Mouse (Mus musculus): Measurements from ENCODE around the gene Zfp598. TPM values are rescaled to one million over a fixed set of nuclear protein-coding genes. Genes with fewer than 3 reads are reported as not detected.
"Not testable (repeated sequence)": the region's sequence is repeated elsewhere in the genome, so short reads cannot be mapped to it uniquely, and the experiment has no call there.

Gene Zfp598
- total RNA-seq, 4 experiments from 2014 or later, result 22.4 to 27.6 (median 27.0) TPM

DNA sequence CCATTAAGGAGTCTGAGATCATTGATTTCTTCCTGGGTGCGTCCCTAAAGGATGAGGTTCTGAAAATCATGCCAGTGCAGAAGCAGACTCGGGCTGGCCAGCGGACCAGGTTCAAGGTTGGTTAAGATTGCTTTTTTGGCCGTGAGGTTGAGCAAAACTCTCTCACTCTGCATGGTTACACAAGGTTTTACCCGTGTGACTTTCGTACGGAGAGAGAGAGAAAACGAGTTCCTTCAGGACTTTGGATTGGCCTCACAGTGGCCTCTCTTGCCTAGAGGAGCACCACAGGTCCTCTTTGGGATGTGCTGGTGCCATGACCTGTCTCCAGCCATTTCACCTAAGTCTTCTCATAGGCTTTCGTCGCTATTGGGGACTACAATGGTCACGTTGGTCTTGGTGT is 51.1 kb downstream of the Zfp598 start:
- not testable (repeated sequence) for DNase-seq (ENCODE audit: low spot score in 2 of 2)

DNA sequence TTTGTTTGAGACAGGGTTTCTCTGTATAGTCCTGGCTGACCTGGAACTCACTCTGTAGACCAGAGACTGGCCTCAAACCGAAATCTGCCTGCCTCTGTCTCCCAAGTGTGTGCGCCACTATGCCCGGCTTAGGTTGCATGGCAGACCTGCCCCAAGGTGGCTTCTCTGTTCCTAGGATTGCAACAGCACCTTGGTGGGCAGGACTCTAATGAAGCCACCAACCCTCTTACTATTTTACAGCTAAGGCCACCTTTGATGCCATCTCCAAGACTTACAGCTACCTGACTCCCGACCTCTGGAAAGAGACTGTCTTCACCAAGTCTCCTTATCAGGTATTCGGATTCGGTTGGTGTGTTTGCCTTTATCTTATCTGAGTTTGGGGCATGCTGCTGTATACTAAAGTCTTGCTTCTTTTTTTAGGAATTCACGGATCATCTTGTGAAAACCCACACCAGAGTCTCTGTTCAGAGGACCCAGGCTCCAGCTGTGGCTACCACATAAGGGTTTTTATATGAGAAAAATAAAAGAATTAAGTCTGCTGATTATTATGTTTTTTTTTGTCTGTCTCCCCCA is 52.0 kb downstream of the Zfp598 start:
- not testable (repeated sequence) for DNase-seq (ENCODE audit: low spot score in 2 of 2)

DNA sequence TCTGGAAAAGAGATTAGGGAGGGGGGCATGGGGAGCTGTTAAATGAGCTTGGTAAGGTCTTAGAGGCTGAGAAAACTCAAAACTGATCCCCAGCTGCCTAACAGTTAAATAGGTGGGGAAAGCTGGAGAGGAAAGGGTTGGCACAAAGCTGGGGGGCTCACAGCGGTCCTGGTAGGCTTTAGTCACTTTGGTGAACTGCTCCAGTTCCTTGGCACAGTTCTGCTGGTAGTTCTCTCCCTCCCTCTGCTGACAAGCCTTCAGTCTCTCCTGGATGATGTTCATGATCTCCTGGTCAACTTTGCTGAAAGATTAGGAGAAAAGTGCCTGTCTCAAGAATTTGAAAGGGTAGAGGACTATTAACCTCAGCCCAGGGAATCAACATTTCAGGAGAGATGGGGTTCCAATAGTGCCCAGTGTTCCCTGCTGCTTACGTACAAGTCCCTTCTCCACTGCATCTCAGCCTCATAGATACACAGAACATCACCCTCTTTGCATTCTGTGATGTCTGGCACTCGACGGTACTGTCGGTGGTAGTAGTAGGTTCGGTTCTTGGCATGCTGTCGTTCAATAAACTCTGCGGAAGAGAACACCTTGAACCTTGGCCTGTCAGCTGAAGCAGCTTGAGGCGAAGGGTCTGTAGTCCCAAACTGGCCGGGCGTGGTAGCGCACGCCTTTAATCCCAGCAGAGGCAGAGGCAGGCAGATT is 52.9 kb downstream of the Zfp598 start:
- no peak for DNase-seq (ENCODE audit: low spot score in 2 of 2)

DNA sequence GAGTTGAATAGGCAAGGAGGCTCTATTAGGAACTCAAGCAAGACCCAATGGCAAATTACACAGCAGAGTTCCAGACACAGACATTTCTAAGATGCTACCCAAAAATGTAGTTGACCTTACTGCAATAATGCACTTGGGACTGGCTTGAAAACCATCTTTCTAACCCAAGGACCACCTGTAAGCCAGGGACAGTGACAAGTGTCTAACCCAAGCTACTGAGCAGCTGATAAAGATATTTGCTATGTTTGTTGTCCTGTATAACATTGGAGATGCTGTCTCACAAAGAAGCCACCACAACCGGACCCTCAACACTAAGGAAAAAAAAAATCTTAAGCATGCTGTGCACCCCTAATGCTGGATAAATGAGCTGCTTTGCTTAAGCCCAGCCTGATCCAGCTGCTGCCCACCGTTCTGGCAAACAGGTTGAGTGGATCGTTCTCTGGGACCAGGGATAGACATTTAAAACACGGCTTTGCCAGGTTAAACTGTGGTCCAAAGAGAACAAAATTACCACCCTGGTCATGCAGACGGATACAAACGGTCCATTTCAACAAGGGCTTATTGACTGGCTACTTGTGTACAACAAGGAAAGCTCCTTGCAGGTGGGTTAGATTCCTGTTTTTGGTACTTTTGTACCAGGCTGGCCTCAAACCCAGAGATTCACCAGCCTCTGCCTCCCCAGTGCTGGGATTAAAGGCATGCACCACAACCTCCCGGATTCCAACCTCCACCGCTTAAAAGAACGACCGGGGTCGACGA is 53.8 kb downstream of the Zfp598 start:
- DNase-seq (ENCODE audit: low spot score in 2 of 2), result no peak

DNA sequence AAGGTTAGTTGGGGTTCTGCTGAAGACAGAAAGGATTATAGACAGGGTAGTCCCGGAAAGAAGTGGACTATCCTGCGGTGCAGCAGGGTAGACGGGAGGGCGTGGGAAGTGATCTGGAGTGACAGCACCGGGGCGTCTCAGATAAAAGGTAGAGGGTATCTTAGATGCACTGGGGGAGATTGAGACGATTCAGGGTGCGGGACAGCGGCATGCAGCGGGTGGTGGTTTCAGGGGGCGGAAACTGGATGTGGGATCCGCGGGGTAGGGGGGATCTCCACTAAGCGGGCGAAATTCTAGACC is 54.3 kb downstream of the Zfp598 start:
- DNase-seq (ENCODE audit: low spot score in 2 of 2), result no peak

DNA sequence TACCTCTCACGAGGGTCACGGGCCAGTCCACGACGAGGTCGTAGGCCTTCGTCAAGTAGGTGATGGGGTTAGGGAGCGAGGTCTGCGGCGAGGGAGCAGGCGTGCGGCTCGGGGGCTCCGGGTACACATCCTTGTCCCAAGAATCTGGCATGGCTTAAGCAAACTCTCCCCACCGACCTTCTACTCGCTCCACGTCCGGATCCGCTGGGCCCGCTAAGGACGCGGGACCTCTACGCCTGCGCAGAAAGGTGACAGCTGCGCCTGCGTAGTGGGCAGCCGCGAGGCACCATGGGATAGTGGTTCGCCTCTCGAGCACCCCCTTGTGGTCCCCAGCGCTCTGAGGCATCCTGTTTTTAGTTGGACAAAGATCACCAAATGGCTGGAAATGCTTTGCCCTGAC is 54.7 kb downstream of the Zfp598 start, which contains the start of gene Ndufb10:
Ndufb10 (minus strand) TSS at position 295 of the 400 bp plus-strand sequence.
- peak; percentile 95 to 96 for DNase-seq (ENCODE audit: low spot score in 2 of 2)

DNA sequence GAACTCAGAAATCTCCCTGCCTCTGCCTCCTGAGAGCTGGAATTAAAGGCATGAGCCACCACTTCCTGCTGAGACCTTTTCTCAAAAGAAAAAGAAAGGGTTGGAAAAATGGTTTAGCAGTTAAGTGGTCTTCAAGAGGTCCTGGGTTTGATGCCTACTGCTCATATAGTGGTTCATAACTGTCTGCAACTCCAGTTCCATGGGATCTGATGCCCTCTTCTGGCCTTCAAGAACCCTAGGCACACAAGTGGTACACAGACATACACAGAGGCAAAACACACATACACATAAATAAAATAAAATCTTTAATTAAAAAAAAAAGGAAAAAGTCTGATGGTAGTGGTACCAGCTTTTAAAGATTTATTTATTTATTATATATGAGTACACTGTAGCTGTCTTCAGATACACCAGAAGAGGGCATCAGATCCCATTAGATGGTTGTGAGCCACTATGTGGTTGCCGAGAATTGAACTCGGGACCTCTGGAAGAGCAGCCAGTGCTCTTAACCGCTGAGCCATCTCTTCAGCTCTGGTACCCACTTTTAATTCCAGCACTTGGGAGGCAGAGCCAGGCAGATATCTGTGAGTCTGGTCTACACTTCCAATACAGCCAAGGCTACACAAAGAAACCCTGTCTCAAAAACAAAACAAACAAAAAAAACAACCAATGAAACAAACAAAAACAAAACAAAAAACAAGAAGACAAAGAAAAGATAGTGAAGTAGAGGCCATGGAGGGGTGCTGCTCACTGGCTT is 56.3 kb downstream of the Zfp598 start:
- DNase-seq (ENCODE audit: low spot score in 2 of 2), result no peak

DNA sequence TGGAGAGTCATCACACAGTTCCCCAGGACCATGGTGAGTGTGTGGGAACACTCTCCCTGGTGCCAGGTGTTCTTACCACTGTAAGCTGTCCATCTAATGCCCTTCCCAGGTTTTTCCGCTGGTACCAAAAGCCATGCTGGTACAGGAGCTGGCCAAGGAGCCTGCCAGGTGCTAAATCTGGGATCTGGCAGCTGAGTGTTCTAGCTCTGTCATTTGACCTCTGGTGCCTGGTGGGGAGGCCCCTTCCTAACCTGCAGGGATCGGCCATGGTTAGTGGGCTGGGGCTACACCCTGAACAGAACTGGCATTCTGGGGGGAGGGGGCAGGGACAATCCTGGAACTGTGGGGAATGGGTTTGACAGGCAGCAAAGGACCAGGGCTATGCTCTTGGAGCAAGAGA is 58.1 kb downstream of the Zfp598 start, which contains the start of gene Rpl3l:
Rpl3l (plus strand) TSS at position 203 of the 400 bp plus-strand sequence.
- peak; percentile 63 to 84 for DNase-seq (ENCODE audit: low spot score in 2 of 2)

DNA sequence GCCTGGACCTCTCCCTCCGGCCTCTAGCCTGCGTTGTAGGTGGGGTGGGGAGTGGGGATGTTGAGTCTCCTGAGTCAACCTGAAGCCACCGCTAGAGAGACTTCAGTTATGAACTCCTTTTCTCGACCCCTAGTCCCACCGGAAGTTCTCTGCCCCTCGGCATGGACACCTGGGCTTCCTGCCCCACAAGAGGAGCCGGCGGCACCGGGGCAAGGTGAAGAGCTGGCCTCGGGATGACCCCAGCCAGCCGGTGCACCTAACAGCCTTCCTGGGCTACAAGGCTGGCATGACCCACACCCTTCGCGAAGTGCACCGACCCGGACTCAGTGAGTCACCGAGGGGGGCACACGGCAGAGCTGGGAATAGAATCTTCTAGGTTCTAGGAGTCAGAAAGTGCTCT is 58.7 kb downstream of the Zfp598 start:
- peak in 1 of 2 experiments; percentile 44 for DNase-seq (ENCODE audit: low spot score in 2 of 2)

DNA sequence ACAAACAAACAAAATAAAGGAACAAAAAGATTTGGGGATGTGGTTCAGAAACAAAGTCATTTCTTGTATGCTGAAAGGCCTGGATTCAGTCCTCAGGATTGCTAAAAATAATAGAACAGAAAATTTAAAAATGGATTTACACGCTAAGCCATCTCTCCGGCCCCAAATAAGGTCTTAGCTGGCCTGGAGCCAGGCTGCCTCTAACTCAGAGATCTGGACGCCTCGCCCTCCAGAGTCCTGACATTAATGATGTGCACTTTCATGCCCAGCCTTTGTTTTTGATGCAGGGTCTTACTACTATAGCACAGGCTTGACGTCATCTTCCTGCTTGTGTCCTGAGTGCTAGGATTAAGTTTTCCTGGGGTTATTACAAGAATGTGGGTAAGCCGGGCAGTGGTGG is 59.6 kb downstream of the Zfp598 start:
- DNase-seq (ENCODE audit: low spot score in 2 of 2), result no peak

DNA sequence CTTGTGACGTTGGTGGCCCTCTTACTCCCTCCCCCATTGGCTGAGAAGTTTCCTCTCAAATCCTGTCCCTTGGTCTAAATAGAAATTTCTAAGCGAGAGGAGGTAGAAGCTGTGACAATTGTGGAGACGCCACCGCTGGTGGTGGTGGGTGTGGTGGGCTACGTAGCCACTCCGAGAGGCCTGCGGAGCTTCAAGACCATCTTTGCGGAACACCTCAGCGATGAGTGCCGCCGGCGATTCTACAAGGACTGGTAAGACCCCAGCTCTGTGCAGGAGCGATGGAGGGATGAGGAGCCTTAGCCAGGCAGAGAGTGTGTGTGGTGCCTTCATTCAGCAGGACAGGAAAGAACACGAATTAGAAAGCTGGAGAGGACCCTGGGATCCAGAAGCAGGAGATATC is 61.3 kb downstream of the Zfp598 start:
- no peak for DNase-seq (ENCODE audit: low spot score in 2 of 2)

Other genes with a start within 250 kb of the Zfp598 start
- gene Eci1, start 243.0 kb upstream of the Zfp598 start, total RNA-seq (2022), result 100 to 1,000 TPM; 133 to 159 (median 146) TPM
- 1 to 10 TPM in 1 of 4 experiments, under 1 TPM in 3; 0.15 to 1.0 (median 0.79) TPM for gene Dnase1l2, start 226.6 kb upstream of the Zfp598 start, total RNA-seq (2022)
- gene E4f1, start 199.4 kb upstream of the Zfp598 start, total RNA-seq (2022), result 10 to 100 TPM; 13.6 to 14.6 (median 14.2) TPM
- gene Pgp, start 199.3 kb upstream of the Zfp598 start, total RNA-seq (2022), result 10 to 100 TPM; 55.1 to 60.3 (median 60.2) TPM
- gene Bricd5, start 195.8 kb upstream of the Zfp598 start, total RNA-seq (2022), result not detected
- 10 to 100 TPM in 2 of 4 experiments, 1 to 10 TPM in 2; 8.2 to 11.3 (median 9.6) TPM for gene Mlst8, start 190.6 kb upstream of the Zfp598 start, total RNA-seq (2022)
- gene Caskin1, start 181.1 kb upstream of the Zfp598 start, total RNA-seq (2022), result under 1 TPM in 2 of 4 experiments, not detected in 2; 0.05 to 0.21 TPM
- 10 to 100 TPM; 25.0 to 28.2 (median 26.2) TPM for gene Traf7, start 141.7 kb upstream of the Zfp598 start, total RNA-seq (2022)
- gene Rab26, start 135.5 kb upstream of the Zfp598 start, total RNA-seq (2022), result under 1 TPM in 1 of 4 experiments, not detected in 3; 0.27 TPM
- gene Pkd1, start 119.9 kb upstream of the Zfp598 start, total RNA-seq (2022), result 10 to 100 TPM; 14.6 to 20.4 (median 19.0) TPM
- gene Tsc2, start 37.1 kb upstream of the Zfp598 start, total RNA-seq (2022), result 10 to 100 TPM; 75.8 to 86.4 (median 82.7) TPM
- gene Nthl1, start 37.0 kb upstream of the Zfp598 start, total RNA-seq (2022), result 1 to 10 TPM; 1.8 to 3.4 (median 2.2) TPM
- 10 to 100 TPM; 17.8 to 38.4 (median 20.8) TPM for gene Slc9a3r2, start 19.4 kb upstream of the Zfp598 start, total RNA-seq (2022)
- gene Npw, start 11.2 kb upstream of the Zfp598 start, total RNA-seq (2022), result not detected
- under 1 TPM in 1 of 4 experiments, not detected in 3; 0.17 TPM for gene Syngr3, start 20.3 kb downstream of the Zfp598 start, total RNA-seq (2022)
- gene Gfer, start 26.5 kb downstream of the Zfp598 start, total RNA-seq (2022), result 10 to 100 TPM; 38.2 to 54.4 (median 44.7) TPM
- gene Noxo1, start 26.5 kb downstream of the Zfp598 start, total RNA-seq (2022), result under 1 TPM; 0.22 to 0.70 (median 0.42) TPM
- 10 to 100 TPM; 15.9 to 18.6 (median 17.1) TPM for gene Tbl3, start 38.0 kb downstream of the Zfp598 start, total RNA-seq (2022)
- not detected for gene Rnf151, start 48.4 kb downstream of the Zfp598 start, total RNA-seq (2022)
- 100 to 1,000 TPM; 558 to 703 (median 654) TPM for gene Rps2, start 48.4 kb downstream of the Zfp598 start, total RNA-seq (2022)
- 100 to 1,000 TPM; 409 to 503 (median 459) TPM for gene Ndufb10, start 54.8 kb downstream of the Zfp598 start, total RNA-seq (2022)
- gene Rpl3l, start 58.1 kb downstream of the Zfp598 start, total RNA-seq (2022), result 100 to 1,000 TPM; 757 to 827 (median 779) TPM
- gene Msrb1, start 67.0 kb downstream of the Zfp598 start, total RNA-seq (2022), result 100 to 1,000 TPM; 144 to 160 (median 145) TPM
- not detected for gene Hs3st6, start 83.3 kb downstream of the Zfp598 start, total RNA-seq (2022)
- not detected for gene Meiob, start 134.6 kb downstream of the Zfp598 start, total RNA-seq (2022)
- 10 to 100 TPM; 64.2 to 71.5 (median 68.6) TPM for gene Hagh, start 170.5 kb downstream of the Zfp598 start, total RNA-seq (2022)
- 10 to 100 TPM; 41.7 to 53.2 (median 46.3) TPM for gene Fahd1, start 180.7 kb downstream of the Zfp598 start, total RNA-seq (2022)
- gene Igfals, start 196.3 kb downstream of the Zfp598 start, total RNA-seq (2022), result 1 to 10 TPM; 2.9 to 3.8 (median 3.3) TPM
- gene Nubp2, start 216.7 kb downstream of the Zfp598 start, total RNA-seq (2022), result 10 to 100 TPM; 10.5 to 13.7 (median 11.9) TPM
- 10 to 100 TPM; 31.0 to 38.6 (median 35.4) TPM for gene Spsb3, start 217.0 kb downstream of the Zfp598 start, total RNA-seq (2022)
- 1 to 10 TPM; 6.6 to 8.7 (median 7.9) TPM for gene Eme2, start 225.4 kb downstream of the Zfp598 start, total RNA-seq (2022)
- 10 to 100 TPM; 70.5 to 82.3 (median 75.4) TPM for gene Mrps34, start 225.4 kb downstream of the Zfp598 start, total RNA-seq (2022)
- gene Nme3, start 226.8 kb downstream of the Zfp598 start, total RNA-seq (2022), result 10 to 100 TPM; 11.4 to 12.6 (median 12.0) TPM